Mouse (Mus musculus): ENCODE measurements at regions not wholly inside any gene's neighbourhood (a gene's known extent, or its start where the extent isn't known, plus 50 kb on each side); places are given as distances from the start of the nearest gene placed in this dataset.

DNA sequence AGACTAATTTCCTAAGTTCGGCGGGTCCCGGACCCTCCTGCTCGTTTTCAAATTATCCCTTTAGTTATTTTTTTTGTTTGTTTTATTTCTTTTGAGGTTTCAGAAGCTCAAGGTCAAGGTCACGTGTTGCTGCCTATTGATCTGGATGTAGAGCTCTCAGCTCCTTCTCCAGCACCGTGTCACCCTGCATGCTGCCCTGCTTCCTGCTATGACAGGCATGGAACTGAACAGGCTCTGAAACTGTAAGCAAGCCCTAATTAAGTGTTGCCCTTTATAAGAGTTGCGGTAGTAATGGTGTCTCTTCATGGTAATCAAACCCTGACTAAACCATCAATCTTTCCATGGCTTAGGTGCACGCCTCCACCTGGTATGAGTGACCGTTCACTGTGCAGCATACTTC lies 319.2 kb downstream of the Mex3b start:
- no peak for DNase-seq

DNA sequence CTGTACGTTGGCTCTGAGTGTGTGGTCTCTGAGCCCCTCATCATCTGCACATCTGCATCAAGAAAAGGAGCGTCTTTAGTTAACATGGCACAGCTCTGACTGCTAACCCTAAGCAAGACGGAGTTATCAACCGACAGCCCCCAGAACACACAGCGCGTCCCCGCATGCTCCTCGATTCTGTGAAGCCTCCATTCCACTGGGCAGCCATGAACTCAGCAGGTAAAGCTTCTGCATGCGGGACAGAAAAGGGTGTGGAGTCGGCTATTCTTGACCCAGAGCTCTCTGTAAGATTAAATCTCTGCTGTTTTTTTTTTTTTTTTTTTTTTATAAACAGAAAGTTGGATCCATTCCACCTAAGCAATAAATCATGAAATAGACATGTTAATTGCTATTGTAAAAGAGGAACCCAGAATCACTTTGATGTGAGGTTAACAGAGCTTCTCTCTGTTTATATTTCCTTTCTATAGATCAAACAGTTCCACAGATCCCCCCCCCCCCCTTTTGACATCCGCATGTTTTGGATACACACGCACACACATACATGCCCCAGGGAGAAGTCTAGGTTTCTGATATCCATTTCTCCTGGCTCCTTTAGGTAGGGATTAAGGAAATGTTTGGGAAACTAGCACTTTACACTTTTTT lies 328.9 kb downstream of the Mex3b start:
- no peak for DNase-seq

DNA sequence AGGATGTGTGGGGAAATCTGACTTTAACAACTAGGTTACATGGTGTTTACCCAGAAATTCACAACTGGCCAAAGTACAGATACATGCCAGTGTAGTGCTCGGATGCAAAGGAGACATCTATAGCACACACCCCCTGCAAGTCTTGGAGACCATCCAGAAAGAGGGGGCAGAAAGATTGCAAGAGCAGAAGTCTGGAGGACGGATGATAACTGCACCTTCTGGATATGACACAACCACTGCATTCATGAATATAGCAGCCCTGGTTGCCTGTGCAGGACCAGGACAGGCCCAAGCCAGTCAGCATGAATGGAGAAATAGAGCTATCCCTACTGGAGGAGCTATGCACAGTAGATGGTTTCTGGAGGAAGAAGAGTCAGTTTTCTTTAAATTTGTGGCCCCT lies 330.4 kb downstream of the Mex3b start:
- DNase-seq = no peak

DNA sequence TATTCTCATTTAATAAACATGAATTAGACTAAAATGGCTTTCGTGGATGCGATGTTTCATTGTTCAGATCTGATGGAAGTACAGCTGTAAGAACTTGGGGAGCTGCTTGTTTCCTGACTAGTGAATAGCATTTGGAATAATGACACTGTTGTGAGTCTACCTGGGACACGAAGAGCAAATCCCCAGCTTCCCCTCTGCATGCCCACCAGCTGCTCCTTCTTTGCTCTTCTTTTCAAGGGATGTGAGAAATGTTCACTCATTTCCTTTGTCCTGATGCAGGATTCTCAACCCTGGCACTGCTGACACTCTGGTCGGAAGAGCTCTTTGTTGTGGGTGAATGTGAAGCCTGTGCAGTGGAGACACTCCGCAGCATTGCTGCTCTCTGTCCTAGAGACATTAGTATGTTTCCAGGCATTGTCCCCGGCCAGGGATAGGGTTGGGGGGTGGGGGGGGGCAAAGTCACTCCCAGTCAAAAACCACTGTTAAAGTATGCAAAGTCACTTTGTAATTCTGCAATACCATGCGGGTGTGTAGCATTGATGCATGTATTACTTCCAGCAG lies 334.1 kb downstream of the Mex3b start:
- DNase-seq = no peak

DNA sequence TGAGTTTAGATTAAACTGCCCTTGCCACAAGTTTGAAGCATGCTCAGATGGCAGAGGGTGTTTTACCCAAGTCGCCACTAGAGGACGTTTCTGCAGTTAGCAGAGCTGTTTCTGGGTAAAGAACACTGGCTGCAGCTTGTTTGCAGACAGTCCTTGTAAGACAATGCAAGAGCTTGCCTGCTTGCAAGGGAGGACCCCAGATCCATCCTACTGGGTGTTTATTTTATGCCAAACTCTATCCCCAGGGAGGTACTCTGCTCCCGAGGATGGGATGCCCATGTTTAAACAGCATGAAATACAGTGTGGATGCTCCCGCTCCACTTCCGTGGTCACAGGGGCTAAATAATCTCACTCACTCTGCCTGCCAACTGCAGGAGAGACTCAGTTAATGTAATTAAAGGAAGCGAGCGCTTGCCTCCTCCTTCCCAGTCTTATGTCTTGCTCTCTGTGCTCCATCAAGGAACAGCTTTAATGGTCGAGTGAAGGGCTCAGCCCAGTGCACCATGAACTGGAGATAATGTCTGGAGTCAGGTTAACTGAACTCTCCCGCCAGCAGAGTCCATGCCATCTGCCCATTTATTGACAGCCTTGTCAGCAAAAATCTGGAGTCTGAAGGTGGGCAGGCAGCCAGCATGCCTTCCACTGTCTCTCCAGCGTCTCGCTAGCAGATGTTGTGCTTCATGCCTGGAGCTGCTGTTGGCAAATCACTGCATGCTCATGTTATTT lies 334.8 kb downstream of the Mex3b start:
- peak; percentile 4 for DNase-seq

DNA sequence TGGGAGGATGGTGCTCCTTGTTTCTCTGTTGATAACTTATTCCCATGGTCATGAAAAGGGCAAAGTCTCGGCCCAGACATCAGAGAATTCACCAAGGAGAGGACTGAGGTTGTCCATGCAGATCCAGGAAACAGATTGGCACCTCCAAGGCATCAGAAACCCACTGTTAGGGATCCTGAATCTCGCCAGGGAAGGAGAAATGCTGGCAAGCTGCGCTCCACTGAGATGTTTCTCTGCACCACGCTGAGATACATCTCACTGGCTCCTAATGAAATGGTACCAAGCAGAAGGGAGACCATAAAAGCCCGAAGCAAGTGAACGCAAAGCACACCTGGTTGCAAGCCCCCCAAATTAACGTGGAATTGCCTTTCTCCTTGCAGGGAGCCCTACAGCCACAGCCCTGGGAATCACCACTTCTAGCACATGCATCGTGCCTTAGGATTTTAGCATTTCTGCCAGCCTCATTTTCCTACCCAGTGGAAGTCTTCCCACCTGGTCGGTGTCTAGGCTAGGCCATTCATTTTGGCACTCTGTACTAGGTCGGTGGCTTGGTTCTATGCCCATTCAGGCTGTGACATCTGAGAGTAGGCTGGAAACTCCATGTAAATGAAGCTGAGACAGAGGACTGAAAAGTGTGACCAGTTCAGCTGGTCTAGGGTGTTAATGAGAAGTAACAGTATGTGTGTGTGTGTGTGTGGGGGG lies 336.3 kb downstream of the Mex3b start:
- DNase-seq = no peak

DNA sequence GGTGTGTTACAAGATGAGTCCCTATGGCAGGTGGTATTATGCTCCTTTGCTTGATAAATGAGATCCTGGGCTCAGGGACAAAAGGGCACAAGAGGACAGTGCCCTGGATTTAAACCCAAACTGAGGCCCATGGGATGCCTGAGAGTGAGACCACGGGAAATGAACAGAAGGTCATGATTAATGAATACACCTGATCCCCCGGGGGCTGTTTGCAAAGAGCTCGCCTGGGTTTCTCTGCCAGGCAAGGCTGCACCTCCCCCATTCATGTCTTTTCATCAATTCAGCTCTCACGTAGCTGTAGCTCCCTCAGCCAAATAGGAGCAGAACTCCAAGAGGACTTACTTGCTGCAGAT lies 336.9 kb downstream of the Mex3b start:
- DNase-seq = no peak

DNA sequence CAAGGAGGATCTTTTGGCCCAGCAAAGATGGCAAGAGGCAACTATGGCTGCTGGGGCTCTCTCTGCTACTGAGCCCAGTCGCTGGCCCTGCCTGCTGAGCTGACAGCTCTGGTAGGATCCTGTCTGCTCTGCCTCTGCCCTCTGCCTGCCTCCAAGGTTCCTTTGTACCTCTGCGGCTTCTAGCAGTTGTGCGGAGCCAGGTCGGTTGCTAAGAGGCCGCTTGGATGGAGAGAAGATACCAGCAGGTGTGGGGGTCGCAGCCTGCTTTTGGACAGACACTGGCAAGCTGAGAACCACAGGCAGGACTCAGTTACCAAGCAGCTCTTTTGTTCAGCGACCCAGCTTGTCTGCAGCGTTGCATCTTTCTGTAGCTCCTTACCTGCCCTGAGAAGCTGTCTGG lies 337.6 kb downstream of the Mex3b start:
- no peak for DNase-seq

DNA sequence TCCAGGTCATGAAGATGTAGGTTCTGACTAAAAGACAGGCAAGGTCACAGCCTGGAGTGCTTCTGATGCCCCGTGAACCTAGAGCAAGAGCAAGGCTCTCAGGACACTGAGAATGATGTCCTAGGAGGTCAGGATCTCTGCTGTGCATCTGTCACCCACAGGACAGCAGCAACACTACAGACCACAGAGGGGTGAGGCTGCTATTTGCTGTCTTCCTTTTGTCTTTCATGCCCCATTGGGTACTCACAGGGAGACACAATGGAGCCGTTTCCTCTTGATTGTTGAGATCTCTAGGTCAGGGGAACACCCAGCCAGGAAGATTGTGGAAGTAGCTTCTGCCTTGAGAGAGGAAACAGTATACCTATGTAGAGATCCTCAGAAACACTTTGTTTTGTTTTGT lies 339.9 kb downstream of the Mex3b start:
- no peak for DNase-seq

DNA sequence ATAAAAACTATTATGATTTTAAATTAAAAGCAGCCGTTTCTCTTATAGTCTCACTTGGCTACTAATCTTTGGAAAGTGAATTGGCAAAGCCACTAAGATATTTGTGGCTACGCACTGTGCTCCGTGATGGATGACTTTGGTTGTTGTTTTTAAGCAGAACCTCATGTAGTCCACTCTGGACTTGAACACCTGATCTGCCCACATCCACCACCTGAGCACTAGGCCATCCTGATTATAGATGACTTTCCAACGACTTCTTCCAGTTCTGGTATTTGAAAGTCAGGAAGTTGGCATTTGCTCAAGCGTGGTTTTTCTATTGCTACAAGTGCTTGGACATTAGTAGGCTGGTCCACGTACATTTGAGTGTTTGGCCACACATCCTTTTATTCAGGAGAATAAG lies 344.5 kb downstream of the Mex3b start:
- no peak for DNase-seq

DNA sequence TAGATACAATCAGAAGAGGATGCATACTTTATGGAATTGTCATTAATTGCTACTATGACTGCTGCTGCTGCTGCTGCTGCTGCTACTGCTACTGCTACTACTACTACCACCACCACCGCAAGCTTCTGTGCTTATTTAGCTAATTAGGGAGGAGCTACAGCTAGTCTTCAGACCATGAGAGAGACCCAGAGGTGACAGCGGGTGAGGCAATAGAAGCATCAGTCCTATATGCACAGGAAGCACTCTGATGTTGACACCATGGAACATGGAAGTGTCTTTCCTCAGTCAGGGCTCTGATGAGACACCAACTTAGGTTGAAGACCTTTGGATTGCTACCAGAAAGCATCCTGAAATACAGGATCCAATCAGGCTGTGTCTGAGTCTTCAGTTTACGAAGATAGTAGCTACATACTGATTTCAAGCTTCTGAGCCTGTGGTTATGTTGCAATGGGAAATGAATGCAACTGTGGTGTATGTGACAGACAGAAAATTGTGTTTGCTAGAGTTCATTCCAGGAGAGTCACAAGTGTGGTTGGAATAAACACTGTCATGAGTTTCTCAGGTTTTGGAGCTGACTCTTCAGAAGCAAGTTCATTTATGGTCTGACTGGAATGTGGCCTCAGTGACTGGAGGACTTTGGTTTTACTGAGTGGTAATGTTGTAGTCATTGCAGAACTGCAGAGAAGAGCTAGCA lies 355.0 kb downstream of the Mex3b start:
- no peak for DNase-seq

DNA sequence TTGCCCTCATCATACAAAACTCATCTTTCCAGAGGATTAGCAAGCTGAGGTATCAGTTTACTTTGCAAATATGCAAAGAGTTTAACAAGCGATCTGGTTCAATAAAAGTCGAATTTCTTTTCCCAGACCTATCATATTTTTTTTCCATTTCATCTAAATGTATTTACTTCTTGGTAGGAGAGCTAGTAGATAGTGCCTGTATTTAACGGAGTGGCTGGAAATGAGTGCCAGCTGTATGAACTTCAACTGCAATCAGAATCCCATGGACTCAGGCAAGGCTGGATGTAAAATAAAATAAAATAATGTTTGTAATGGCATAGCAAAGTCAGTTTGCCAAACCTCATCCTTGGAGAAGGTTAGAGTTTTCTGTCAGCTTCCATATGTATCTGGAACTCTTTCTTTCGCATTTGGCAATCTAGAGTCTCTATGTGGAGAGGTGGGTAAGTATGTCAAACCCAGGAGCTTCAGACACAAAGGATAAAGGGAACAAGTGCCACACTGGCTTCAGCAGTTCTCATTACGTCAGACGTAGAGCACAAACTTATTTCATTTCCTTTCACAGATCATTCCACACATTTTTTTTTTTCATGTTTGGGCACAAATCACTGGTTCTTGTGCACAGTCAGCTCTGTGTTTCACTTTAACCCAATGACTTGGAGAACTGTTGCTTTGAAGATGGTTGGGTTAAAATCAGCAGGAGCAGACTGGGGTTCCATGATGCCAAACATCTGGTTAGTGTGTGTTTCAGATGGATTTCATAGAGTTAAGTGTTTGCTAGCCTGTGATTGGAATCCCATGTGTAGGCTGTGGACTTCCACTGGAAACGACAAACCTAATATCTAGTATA lies 357.2 kb upstream of the Tmc3 start:
- no peak for DNase-seq

DNA sequence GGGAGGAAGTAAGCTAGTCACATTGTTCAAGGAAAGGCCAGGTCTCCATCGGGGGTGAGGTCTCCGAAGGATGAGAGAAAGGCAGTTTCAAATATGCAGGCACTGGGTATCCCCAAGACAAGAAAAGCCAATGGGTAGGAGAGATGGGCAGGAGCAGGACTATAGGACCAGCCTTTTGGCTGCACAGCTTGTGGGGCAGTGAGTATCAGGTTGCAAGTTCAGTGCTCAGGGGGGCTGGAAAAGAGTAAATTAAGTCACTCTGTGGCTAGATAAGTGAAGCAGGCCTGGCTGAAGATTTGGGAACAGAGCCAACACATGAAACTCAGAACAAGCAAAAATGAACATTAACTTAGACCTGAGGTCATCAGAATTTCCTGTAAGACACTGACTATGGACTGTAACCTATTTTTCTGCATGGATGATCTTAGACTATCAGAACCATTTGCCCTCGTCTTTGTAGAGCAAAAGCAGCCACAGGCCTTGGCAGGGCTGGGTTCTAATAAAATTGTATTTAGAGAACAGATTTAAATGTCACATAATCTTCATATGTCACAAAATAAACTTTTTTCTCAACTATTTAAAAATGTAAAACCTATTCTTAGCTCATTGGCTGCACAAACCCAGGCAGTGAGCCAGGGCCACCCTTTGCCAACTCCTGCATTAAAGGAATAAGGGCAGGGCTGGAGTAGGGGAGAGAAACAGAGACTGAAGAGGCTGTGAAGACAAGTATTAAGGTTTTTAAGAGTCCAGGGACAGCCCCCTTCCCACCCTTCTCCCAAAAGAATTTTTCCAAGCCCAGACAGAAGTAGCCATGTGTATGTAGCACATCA lies 354.0 kb upstream of the Tmc3 start:
- DNase-seq = no peak

DNA sequence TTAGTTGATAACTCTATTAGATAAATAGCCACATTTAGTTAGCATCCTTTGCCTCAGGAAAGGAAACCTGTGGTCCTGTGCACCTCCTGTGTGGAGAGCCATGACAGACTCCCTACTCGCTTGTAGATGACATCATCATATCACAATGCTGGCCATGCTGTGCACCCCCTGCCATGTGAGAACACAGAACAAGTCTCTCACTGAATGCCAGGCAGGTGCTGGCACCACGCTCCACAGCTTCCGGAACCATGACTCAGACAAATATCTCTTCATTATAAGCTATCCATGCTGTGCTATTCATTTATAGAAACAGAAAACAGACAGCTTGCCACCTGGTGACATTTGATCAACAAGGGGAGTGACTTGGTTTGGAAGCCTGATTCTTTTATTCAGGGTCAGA lies 349.1 kb upstream of the Tmc3 start:
- no peak for DNase-seq

DNA sequence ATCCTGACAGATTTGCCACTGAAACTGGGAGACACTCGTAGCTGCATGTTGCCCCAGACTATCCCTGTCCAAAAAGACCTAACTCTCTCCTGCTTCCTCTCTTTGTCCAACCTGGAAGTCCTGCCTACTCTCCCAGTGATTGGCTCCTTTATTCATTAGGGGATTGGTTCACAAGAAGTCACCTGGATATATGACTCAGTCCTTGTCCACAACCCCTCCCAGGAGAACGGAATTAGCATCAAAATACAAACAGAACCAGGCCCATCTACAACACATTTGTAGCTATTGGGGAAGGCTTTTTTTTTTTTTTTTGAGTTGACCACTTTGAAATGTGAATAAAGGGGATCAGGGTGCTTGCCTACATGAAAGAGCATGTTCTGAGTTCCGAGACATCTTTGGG lies 347.4 kb upstream of the Tmc3 start:
- no peak for DNase-seq

DNA sequence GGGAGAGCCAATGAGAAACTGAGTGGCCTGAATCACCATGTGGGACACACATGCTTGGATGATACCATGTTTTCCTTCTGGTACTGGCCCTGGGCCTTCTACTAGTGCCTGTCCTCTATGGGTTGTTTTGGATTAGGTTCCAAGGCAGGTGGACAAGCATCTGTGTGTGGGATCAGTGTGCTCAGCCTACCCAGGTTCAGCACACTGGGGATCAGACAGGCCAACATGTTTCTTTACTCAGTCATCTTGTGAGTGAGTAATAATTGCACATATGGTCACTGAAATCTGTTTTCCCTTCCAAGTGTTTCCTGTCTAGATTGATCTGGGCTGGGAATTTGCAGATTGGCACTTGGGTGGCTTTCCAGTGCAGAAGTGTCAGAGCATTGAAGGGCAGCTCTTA lies 346.6 kb upstream of the Tmc3 start:
- DNase-seq = no peak

DNA sequence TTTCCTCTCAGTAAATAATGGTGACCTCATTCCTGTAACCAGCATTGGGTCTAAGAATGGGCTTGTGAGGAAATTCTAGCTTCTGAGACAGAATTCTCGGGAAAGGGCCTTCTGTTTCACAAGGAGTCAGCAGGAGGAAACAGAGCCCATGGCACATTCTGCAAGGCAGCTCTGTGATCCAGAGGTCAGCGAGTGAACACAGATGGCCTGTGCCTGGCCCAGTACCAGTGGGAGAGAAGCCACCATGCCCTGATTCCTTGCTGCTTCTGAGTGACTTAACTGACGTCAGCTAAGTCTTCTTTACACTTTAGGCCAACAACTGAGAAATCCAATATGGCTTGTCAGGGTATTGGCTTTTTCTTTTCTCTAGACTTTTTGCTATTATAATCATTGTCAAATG lies 342.5 kb upstream of the Tmc3 start:
- DNase-seq = no peak

DNA sequence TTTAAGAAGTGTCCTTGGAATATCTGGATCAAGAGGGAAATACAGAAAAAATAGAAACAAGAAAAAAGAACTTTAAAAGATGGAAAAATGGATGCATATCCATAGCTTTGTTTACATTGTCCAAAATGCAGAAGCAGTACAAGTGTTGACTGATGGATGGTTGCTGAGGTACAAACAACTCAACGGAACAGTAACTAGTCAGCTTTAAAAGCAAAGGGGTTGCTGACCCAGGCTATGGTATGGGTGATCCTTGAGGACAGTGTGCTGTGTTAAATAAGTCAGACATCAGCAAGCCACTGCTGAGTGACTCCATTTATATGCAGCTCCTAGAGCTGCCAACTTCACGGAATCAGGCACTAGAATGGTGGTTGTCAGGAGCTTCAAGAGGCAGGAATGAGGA lies 338.9 kb upstream of the Tmc3 start:
- no peak for DNase-seq

DNA sequence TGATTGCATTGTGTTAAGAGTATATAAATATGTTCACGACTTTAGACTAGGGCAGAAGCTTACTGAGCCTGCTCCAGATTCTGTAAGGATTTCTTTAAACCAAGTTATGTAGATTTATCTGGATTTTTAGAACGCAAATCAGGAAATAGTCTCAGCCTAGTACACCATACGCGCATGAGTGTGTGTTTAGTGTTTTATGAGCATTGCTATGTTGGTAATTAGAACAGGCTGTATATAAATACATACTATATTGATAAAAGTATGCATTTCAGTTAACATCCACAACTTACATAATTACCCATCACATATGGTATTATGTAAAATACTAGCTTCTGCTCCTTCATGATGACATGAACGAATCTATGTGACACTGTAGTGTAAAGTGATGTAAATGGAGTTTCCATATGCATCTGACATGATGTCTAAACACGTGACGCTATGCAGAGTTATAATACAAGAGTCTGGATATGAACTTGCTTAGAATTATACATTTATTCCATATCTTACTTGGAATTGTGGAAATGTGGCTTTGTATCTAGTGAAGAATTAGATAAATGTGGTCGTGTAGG lies 332.6 kb upstream of the Tmc3 start:
- no peak for DNase-seq

DNA sequence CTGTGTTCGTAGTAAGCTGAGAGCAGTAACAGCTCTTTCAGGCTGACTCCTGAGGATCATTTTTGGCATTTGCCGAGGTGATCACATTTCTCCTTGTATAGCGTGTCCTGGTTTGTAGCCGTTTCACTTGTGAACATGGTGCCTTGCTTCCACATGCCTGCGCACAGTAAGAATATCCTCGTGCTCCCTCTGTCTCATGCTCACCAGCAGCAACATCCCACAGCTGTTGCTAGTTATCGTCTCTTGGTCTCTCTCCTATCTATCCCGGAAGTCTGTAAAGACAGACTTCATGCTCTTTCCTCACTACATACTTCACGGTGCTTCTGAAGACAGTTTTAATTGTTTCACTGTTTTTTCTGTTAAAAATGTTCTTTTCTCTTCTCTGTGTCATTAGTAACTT lies 331.7 kb upstream of the Tmc3 start:
- no peak for DNase-seq

DNA sequence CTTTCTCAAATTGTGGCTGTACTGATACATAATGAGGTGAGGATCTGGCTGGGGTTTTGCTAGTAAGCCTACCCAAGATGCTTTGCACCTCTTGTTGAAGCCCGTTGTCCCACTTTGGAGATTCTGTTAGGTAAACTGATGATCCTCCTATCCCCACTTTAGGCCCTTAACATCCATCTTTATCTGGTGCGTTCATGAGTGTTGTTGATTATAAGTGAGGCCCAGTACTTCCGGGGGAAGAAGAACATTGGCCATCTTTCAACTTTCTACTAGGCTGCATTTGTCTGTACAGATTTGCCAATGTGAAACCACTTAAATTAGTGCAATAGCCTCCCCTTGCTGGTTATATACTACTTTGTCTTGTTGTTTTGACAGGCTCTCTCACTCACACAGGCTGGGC lies 331.3 kb upstream of the Tmc3 start:
- DNase-seq = no peak

Measured in thymus, postnatal 14 days (tissue).